Mouse (Mus musculus): ENCODE results near the gene Plekha6. TPM values are rescaled to one million over a fixed set of nuclear protein-coding genes. Genes with fewer than 3 reads are reported as not detected.

Gene Plekha6
- polyA plus RNA-seq, 1 experiment = 2.1 TPM

DNA sequence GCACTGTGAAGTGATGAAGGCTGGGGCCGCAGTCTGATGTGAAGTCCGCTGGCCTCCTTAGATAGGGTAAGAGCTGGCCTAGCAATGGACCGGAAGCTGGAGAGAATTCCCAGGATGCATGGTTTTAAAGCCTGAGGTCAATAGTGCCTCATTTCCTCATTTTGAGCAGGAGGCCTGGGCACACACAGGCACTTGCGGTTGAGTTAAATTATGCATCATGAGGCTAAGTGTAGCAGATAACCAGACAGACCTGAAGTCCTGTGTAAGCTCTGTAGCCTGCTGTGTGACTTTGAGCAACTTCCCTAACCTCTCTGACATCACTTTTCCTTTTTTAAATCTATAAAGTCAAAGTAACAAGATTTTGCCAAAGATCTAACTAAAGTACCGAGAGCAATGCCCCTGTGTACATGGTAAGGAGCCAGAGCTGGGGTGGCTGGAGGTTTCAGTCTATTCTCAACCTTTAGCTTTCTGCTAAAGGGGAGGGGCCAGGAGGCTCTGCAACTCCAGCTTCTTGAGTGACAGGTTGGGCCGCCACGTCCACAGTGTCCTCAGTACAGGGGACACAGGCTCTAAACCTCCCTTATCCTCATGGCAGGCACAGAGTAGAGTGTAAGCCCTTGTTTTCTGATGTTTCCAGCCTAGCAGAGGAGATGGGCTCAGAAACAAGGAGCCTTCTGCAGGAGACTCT, 50.8 kb downstream of the Plekha6 start:
- no peak overlapping the region for H3K4me3 ChIP-seq (replicated peaks; ENCODE audit: control insufficient read depth, low read depth, low read length)
- no peaks in the 10 kb centered on the region; the same call in 1 of the 2 replicates for H3K4me1 ChIP-seq (ENCODE audit: control insufficient read depth, insufficient read depth, low read length)
- 52% methylated on average over 7 of the region's 7 CpGs for WGBS
- no peak overlapping the region for H3K27ac ChIP-seq (ENCODE audit: control insufficient read depth, insufficient read depth, low read depth, low read length, poor library complexity)
- TF ChIP-seq POLR2A (IDR thresholded peaks at IDR 0.05; ENCODE audit: borderline replicate concordance, control insufficient read depth, low read depth, low read length) (no peak), CTCF (IDR thresholded peaks at IDR 0.05; ENCODE audit: control insufficient read depth, insufficient read depth, low read length) (no peak)

DNA sequence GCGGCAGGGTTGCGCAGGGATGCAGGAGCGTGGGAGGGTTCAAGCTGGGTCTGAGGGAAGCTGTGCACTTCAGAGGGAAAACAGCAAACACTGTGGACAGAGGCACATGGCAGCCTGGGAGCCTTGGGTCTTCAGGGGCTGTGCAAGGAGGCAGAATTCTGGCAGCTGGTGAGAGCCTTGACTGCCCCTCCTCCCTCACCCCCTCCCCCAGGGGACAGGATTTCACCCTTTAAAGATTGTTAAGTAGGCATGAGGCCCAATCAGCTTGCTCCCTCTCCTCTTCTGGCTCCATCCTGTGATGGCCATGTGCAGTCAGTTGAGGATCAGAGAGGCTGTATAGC, 51.3 kb downstream of the Plekha6 start:
- no peak overlapping the region for H3K4me3 ChIP-seq (replicated peaks; ENCODE audit: control insufficient read depth, low read depth, low read length)
- H3K27ac ChIP-seq (ENCODE audit: control insufficient read depth, insufficient read depth, low read depth, low read length, poor library complexity) = no peak overlapping the region
- H3K4me1 ChIP-seq (ENCODE audit: control insufficient read depth, insufficient read depth, low read length) = no peaks in the 10 kb centered on the region
- TF ChIP-seq CTCF (IDR thresholded peaks at IDR 0.05; ENCODE audit: control insufficient read depth, insufficient read depth, low read length) = no peak
- no peak for TF ChIP-seq POLR2A (IDR thresholded peaks at IDR 0.05; ENCODE audit: borderline replicate concordance, control insufficient read depth, low read depth, low read length)
- WGBS = 88% methylated on average over 3 of the region's 3 CpGs

DNA sequence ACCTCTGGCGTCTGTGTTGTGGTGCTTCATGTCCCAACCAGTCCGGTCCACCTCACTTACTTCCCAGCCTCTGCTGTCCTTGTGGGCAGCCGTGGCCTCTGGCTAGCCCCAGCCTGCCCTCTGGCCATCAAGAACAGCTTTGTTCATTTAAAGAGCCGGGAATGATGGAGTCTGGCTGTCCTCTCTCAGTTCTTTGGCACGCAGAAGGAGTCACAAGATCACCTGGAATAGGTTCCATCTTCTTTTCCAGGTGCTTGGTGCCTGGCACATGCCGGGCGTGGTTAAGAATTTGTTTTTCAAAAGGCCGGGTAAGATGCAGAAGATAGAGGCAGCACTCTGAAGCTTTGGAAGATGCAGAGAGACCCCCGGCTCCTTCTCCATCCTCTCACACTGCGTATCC, 51.7 kb downstream of the Plekha6 start:
- 81% methylated on average over 10 of the region's 10 CpGs for WGBS

DNA sequence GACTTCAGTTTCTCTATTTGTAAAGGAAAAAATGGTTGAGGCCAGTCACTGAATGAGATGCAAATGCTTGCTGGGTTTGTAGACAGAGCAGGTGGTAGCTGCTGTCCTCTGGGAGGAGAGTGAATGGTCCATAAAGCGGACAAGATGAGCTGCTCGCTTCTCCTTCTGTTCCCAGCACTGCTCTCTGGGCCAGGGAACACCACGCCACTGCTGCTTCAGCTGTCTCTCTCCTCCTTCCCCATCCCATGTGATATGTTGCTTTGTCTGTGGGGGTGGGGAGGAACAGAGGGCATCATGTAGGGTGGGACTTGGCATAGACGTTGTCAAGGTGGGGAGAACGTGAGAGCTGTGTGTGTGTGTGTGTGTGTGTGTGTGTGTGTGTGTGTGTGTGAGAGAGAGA, 53.0 kb downstream of the Plekha6 start:
- no peak for TF ChIP-seq CTCF (IDR thresholded peaks at IDR 0.05; ENCODE audit: control insufficient read depth, insufficient read depth, low read length)
- WGBS = 83% methylated on average over 5 of the region's 5 CpGs
- no peak overlapping the region for H3K4me3 ChIP-seq (replicated peaks; ENCODE audit: control insufficient read depth, low read depth, low read length)
- H3K27ac ChIP-seq (ENCODE audit: control insufficient read depth, insufficient read depth, low read depth, low read length, poor library complexity) = no peak overlapping the region
- H3K4me1 ChIP-seq (ENCODE audit: control insufficient read depth, insufficient read depth, low read length) = no peaks in the 10 kb centered on the region

More for the DNA sequence above, 51.7 kb downstream of the Plekha6 start:
- Histone ChIP-seq H3K27ac (ENCODE audit: control insufficient read depth, insufficient read depth, low read depth, low read length, poor library complexity) (no peak overlapping the region), H3K4me1 (ENCODE audit: control insufficient read depth, insufficient read depth, low read length) (no peaks in the 10 kb centered on the region), H3K4me3 (replicated peaks; ENCODE audit: control insufficient read depth, low read depth, low read length) (no peak overlapping the region)
- TF ChIP-seq POLR2A (IDR thresholded peaks at IDR 0.05; ENCODE audit: borderline replicate concordance, control insufficient read depth, low read depth, low read length) (no peak), CTCF (IDR thresholded peaks at IDR 0.05; ENCODE audit: control insufficient read depth, insufficient read depth, low read length) (no peak)

DNA sequence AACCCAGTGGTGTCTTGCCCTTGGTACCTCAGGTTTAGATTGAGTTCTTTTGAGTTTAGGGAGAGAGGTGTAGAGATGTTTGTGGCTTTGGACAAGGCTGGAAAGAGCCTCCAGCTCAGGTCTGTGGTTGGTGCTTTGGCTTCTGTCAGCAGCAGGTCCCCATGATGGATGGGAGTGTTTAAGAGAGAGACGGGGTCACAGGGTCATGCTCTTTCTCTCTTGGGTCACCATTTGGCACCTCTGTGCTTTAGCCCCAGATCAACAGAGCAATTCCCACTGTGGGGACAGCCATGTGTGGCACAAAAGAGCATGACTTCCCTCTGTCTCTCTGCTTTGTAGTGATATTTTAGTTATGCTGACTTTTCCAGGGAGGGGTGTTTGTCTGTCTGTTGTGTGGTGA, 55.1 kb downstream of the Plekha6 start:
- Histone ChIP-seq H3K4me1 (ENCODE audit: control insufficient read depth, insufficient read depth, low read length) (no peaks in the 10 kb centered on the region; the same call in none of the 2 replicates), H3K4me3 (replicated peaks; ENCODE audit: control insufficient read depth, low read depth, low read length) (no peak overlapping the region), H3K27ac (ENCODE audit: control insufficient read depth, insufficient read depth, low read depth, low read length, poor library complexity) (no peak overlapping the region)
- TF ChIP-seq POLR2A (IDR thresholded peaks at IDR 0.05; ENCODE audit: borderline replicate concordance, control insufficient read depth, low read depth, low read length) (no peak), CTCF (IDR thresholded peaks at IDR 0.05; ENCODE audit: control insufficient read depth, insufficient read depth, low read length) (no peak)
- WGBS = 82% methylated on average over 1 of the region's 1 CpGs

DNA sequence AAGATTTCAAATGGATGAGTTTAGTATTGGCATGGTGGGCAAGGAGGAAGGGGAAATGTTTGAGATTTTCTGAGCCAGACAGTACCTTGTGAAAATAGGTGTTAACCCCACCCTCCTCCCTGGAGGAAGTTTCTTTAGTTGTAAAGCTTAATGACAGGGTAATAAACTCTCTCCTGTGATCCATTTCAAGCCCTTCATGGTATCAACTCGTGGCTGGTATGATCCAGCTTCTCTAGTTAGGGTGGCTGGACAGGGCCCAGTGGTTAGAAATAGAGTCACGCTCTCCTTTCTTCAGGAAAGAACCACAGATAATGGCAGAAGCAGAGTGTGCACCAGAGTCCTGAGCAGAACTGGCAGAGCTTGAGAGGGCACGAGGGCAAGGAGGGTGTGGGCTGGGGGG, 57.4 kb downstream of the Plekha6 start:
- TF ChIP-seq POLR2A (IDR thresholded peaks at IDR 0.05; ENCODE audit: borderline replicate concordance, control insufficient read depth, low read depth, low read length) (no peak), CTCF (IDR thresholded peaks at IDR 0.05; ENCODE audit: control insufficient read depth, insufficient read depth, low read length) (no peak)
- Histone ChIP-seq H3K4me1 (ENCODE audit: control insufficient read depth, insufficient read depth, low read length) (no peaks in the 10 kb centered on the region; the same call in none of the 2 replicates), H3K4me3 (replicated peaks; ENCODE audit: control insufficient read depth, low read depth, low read length) (no peak overlapping the region), H3K27ac (ENCODE audit: control insufficient read depth, insufficient read depth, low read depth, low read length, poor library complexity) (no peak overlapping the region)
- 58% methylated on average over 3 of the region's 3 CpGs for WGBS

DNA sequence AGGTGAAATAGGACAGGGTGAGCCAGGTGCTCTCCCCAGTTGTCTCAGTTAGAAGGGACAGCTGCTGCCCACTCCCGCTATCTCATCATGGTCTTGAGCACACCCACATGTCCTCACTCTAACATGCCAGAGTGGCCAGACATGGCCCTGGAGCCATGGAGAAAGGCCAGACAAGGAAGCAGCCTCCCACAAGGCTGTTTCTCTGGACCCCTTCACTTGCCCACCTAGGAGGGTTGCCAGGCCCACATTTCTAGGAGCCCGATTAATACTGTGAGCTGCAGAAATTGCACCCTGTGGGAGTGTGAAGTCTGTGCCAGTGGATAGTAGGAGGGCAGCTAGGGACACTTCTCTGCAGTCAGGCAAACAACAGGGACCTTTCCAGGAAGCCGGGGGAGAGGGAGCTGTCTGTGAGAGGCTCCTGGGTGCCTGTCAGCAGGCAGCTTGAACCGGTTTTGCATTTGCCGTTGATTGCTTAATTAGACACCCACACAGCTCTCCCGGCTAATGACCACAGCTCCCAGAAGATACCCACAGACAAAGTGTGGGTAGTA, 58.5 kb downstream of the Plekha6 start:
- H3K4me3 ChIP-seq (replicated peaks; ENCODE audit: control insufficient read depth, low read depth, low read length) = no peak overlapping the region
- 50% methylated on average over 6 of the region's 6 CpGs for WGBS
- no peaks in the 10 kb centered on the region; the same call in none of the 2 replicates for H3K4me1 ChIP-seq (ENCODE audit: control insufficient read depth, insufficient read depth, low read length)
- TF ChIP-seq POLR2A (IDR thresholded peaks at IDR 0.05; ENCODE audit: borderline replicate concordance, control insufficient read depth, low read depth, low read length) (no peak), CTCF (IDR thresholded peaks at IDR 0.05; ENCODE audit: control insufficient read depth, insufficient read depth, low read length) (no peak)
- H3K27ac ChIP-seq (ENCODE audit: control insufficient read depth, insufficient read depth, low read depth, low read length, poor library complexity) = no peak overlapping the region

DNA sequence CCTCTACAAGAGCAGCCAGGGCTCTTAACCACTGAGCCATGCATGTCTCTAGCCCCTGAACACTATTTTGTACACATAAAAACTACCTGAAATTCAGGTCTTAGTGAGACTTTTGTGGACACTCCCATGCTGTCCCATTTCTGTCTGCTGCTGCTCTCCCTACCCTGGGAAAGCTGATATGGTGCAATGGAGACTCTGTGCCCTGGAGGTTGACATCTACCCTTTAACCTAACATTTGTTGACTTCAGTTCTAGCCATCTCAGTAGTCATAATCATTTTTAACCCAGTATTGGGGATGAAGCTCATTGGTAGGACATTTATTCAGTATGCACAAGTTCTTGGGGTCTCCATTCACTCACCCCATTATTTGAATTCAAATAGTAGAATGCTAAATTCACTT, 60.7 kb downstream of the Plekha6 start:
- Histone ChIP-seq H3K4me1 (ENCODE audit: control insufficient read depth, insufficient read depth, low read length) (no peaks in the 10 kb centered on the region; the same call in none of the 2 replicates), H3K4me3 (replicated peaks; ENCODE audit: control insufficient read depth, low read depth, low read length) (no peak overlapping the region), H3K27ac (ENCODE audit: control insufficient read depth, insufficient read depth, low read depth, low read length, poor library complexity) (no peak overlapping the region)
- TF ChIP-seq CTCF (IDR thresholded peaks at IDR 0.05; ENCODE audit: control insufficient read depth, insufficient read depth, low read length) (no peak), POLR2A (IDR thresholded peaks at IDR 0.05; ENCODE audit: borderline replicate concordance, control insufficient read depth, low read depth, low read length) (no peak)
